Mouse (Mus musculus): Measurements from ENCODE around the gene Pla2g4c. TPM values are rescaled to one million over a fixed set of nuclear protein-coding genes. Genes with fewer than 3 reads are reported as not detected.

Pla2g4c gene
- polyA plus RNA-seq, 1 experiment, result not detected

DNA sequence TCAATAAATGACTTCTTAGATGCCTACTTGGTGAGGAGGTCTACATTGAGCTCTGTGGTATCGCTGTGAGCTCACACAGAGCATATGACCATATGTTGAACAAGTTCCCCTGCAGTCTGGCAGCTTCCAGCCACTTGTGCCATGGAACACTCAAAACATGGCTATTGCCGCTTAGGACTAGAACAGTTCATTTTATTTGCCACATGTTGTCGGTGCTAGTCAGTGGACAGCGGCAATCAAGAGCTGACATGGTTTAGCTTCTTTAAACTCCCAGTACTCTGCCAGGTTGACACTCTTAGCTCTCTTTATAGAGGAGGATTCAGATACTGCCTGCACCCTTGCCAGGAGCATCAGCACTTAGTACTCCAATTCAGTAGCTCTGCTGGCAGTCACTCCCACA lies 13.1 kb upstream of the Pla2g4c start:
- 96% methylated on average over 4 of the region's 4 CpGs for WGBS
- H3K27ac ChIP-seq (ENCODE audit: insufficient read depth, low read depth, low read length), result no peak overlapping the region
- TF ChIP-seq CTCF (IDR thresholded peaks at IDR 0.05; ENCODE audit: insufficient read depth, low read depth, low read length) (no peak), POLR2A (IDR thresholded peaks at IDR 0.05; ENCODE audit: insufficient read depth, low read depth, low read length) (no peak)

DNA sequence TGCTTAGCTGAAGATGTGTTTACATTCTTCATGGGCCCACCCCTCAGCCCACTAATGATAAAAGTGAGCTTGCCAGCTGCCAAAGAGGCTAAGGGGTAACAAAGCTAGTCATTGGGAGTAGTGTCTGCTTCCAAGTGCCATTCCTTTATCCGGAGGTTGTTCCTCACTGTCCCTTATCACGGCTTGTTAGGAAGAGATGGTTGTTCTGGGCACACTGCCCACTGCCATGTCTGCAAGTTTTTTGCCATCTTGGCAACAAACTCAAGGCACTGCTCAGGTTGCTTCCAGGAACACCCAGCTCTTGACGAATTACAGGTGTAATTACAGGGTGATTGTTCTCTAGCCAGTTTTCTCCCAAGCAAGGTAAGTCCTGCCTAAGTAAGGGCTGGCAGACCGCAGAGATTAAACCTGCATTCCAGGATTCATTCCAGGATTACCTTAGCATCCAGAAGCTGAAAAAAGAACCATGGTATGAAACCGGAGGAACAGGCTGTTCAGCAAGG lies 10.3 kb upstream of the Pla2g4c start:
- Histone ChIP-seq H3K27ac (ENCODE audit: insufficient read depth, low read depth, low read length) (no peak overlapping the region), H3K4me3 (ENCODE audit: insufficient read depth, low read depth, low read length) (no peak overlapping the region), H3K4me1 (ENCODE audit: control insufficient read depth, insufficient read depth, low read length) (no peaks in the 10 kb centered on the region)
- TF ChIP-seq CTCF (IDR thresholded peaks at IDR 0.05; ENCODE audit: insufficient read depth, low read depth, low read length), result no peak
- TF ChIP-seq POLR2A (IDR thresholded peaks at IDR 0.05; ENCODE audit: insufficient read depth, low read depth, low read length), result no peak
- 52% methylated on average over 5 of the region's 5 CpGs for WGBS

More for the DNA sequence above, 13.1 kb upstream of the Pla2g4c start:
- Histone ChIP-seq H3K4me3 (ENCODE audit: insufficient read depth, low read depth, low read length) (no peak overlapping the region), H3K4me1 (ENCODE audit: control insufficient read depth, insufficient read depth, low read length) (no peaks in the 10 kb centered on the region)

DNA sequence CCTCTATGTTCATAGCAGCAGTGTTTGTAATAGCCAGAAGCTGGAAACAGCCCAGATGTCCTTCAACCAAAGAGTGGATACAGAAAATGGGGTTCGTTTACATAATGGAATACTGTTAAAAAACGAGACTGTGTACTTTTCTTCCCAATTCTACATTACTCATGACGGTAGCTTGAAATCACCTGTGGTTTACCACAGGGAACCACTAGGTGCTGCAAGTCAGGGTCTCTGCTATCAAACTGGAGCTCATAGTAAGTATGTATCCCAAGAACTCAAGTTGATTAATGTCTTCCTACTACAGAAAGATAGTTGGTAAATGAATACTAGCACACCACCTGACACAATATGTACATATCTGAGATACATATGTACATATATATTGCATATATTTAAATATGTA lies 3.0 kb upstream of the Pla2g4c start:
- WGBS, result 84% methylated on average over 3 of the region's 3 CpGs
- Histone ChIP-seq H3K27ac (ENCODE audit: insufficient read depth, low read depth, low read length) (no peak overlapping the region), H3K4me1 (ENCODE audit: control insufficient read depth, insufficient read depth, low read length) (no peaks in the 10 kb centered on the region), H3K4me3 (ENCODE audit: insufficient read depth, low read depth, low read length) (no peak overlapping the region)
- TF ChIP-seq CTCF (IDR thresholded peaks at IDR 0.05; ENCODE audit: insufficient read depth, low read depth, low read length) (no peak), POLR2A (IDR thresholded peaks at IDR 0.05; ENCODE audit: insufficient read depth, low read depth, low read length) (no peak)

DNA sequence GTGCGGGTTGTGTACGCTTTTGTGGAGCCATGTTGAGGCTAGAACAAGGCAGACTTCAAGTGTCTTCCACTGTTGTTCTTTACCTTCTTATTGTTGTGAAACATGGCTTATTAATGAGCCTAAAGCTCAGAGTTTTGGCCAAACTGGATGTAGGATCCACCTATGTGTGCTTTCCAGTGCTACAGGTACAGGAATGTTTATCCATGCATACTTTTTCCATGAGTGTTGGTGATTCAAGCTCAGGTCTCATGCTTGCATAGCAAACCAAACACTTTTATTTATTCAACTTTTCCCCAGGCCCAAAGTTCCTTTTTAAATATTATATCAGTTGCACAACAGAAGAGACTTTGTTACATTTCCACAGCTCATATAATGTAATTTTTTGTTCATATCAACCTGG lies 6.1 kb downstream of the Pla2g4c start:
- no peak for TF ChIP-seq CTCF (IDR thresholded peaks at IDR 0.05; ENCODE audit: insufficient read depth, low read depth, low read length)
- TF ChIP-seq POLR2A (IDR thresholded peaks at IDR 0.05; ENCODE audit: insufficient read depth, low read depth, low read length), result no peak
- no peak overlapping the region for H3K4me3 ChIP-seq (ENCODE audit: insufficient read depth, low read depth, low read length)
- H3K27ac ChIP-seq (ENCODE audit: insufficient read depth, low read depth, low read length), result no peak overlapping the region
- no peaks in the 10 kb centered on the region for H3K4me1 ChIP-seq (ENCODE audit: control insufficient read depth, insufficient read depth, low read length)
- 98% methylated on average over 2 of the region's 2 CpGs for WGBS

DNA sequence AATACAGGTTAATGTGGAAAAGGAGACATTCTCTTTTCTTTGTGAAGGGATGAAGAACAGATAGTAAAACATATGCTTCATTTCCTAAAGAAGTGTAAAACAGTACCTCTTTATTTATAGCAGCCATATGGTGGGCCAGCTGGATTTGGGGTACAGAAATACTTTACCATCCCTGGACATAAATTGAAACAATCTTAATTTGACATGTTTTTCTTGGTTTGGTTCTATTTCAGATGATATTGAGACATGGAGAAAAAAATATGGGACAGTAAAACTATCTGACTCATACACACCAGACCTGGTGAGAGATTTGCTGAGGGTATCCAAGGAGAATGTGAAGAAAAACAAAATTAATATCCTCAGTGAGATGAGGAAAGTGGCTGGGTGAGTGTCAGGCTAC lies 31.5 kb downstream of the Pla2g4c start:
- no peak overlapping the region for H3K4me3 ChIP-seq (ENCODE audit: insufficient read depth, low read depth, low read length)
- H3K27ac ChIP-seq (ENCODE audit: insufficient read depth, low read depth, low read length), result no peak overlapping the region
- H3K4me1 ChIP-seq (ENCODE audit: control insufficient read depth, insufficient read depth, low read length), result no peaks in the 10 kb centered on the region
- no peak for TF ChIP-seq CTCF (IDR thresholded peaks at IDR 0.05; ENCODE audit: insufficient read depth, low read depth, low read length)
- no peak for TF ChIP-seq POLR2A (IDR thresholded peaks at IDR 0.05; ENCODE audit: insufficient read depth, low read depth, low read length)

DNA sequence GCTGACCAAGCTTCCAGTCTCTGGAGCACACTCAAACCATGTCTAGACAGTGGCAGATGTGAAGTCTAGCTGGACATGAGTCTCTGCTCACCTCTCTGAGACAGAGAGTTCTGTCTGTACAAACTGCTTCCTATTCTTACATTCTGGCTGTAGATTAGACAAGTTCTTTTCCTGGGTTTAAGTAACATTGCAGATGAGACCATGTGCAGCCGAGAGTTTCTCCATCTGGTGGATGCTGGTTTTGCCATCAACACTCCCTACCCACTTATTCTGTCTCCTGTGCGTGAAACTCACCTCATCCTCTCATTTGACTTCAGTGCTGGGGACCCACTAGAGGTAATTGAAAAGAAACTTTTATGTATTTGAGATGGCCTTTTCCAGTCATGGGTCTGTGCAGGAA lies 56.1 kb downstream of the Pla2g4c start:
- Histone ChIP-seq H3K4me3 (ENCODE audit: insufficient read depth, low read depth, low read length) (no peak overlapping the region), H3K4me1 (ENCODE audit: control insufficient read depth, insufficient read depth, low read length) (no peaks in the 10 kb centered on the region), H3K27ac (ENCODE audit: insufficient read depth, low read depth, low read length) (no peak overlapping the region)
- WGBS, result 90% methylated on average over 2 of the region's 2 CpGs
- TF ChIP-seq POLR2A (IDR thresholded peaks at IDR 0.05; ENCODE audit: insufficient read depth, low read depth, low read length), result no peak
- no peak for TF ChIP-seq CTCF (IDR thresholded peaks at IDR 0.05; ENCODE audit: insufficient read depth, low read depth, low read length)

DNA sequence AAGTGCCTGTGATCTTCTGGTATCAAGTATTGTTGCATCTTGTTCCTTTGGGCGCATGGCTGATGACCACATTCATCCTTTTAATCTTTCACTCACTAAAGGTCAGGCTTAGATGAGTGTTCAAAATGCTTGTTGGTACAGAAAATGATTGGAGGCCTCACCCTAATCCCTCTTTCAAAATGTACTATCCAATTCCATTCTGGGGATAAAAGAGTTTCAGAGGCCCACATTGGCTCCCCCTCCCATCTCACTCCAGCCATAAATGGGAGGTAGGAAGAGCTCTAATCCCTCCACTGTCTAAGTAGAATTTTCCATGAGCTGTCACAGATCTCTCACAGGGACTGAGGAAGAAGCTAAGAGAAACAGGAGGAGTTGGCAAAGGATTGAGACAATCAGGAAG lies 73.4 kb downstream of the Pla2g4c start, which contains the start of gene Cabp5:
Gene Cabp5, plus strand, starts transcription at position 301 of the 400 bp plus-strand sequence.
- Histone ChIP-seq H3K4me3 (ENCODE audit: insufficient read depth, low read depth, low read length) (no peak within 1 kb of the TSS), H3K27ac (ENCODE audit: insufficient read depth, low read depth, low read length) (no peak within 1 kb of the TSS), H3K4me1 (ENCODE audit: control insufficient read depth, insufficient read depth, low read length) (no peaks in the 10 kb centered on the region)
- WGBS, result 88% methylated on average over 1 of the region's 1 CpGs
- TF ChIP-seq POLR2A (IDR thresholded peaks at IDR 0.05; ENCODE audit: insufficient read depth, low read depth, low read length), result no peak
- no peak for TF ChIP-seq CTCF (IDR thresholded peaks at IDR 0.05; ENCODE audit: insufficient read depth, low read depth, low read length)

Other genes with a start within 250 kb of the Pla2g4c start
- not detected in 2 replicates for gene Vmn1r85, start 229.5 kb upstream of the Pla2g4c start, polyA plus RNA-seq (2012; ENCODE audit: insufficient read depth, insufficient read length, low replicate concordance, missing spikeins)
- not detected in 2 replicates for gene Vmn1r86, start 204.7 kb upstream of the Pla2g4c start, polyA plus RNA-seq (2012; ENCODE audit: insufficient read depth, insufficient read length, low replicate concordance, missing spikeins)
- gene Vmn1r87, start 184.5 kb upstream of the Pla2g4c start, polyA plus RNA-seq (2012; ENCODE audit: insufficient read depth, insufficient read length, low replicate concordance, missing spikeins), result not detected in 2 replicates
- gene Vmn1r88, start 165.1 kb upstream of the Pla2g4c start, polyA plus RNA-seq (2012; ENCODE audit: insufficient read depth, insufficient read length, low replicate concordance, missing spikeins), result not detected in 2 replicates
- gene Vmn1r89, start 111.6 kb upstream of the Pla2g4c start, polyA plus RNA-seq (2012; ENCODE audit: insufficient read depth, insufficient read length, low replicate concordance, missing spikeins), result not detected in 2 replicates
- gene Lig1, start 47.4 kb upstream of the Pla2g4c start, polyA plus RNA-seq (2012; ENCODE audit: insufficient read depth, insufficient read length, low replicate concordance, missing spikeins), result not detected in 2 replicates
- not detected in 2 replicates for gene Zswim9, start 45.9 kb upstream of the Pla2g4c start, polyA plus RNA-seq (2012; ENCODE audit: insufficient read depth, insufficient read length, low replicate concordance, missing spikeins)
- gene Cabp5, start 73.5 kb downstream of the Pla2g4c start, polyA plus RNA-seq (2012; ENCODE audit: insufficient read depth, insufficient read length, low replicate concordance, missing spikeins), result not detected in 2 replicates
- gene Bsph1, start 126.2 kb downstream of the Pla2g4c start, polyA plus RNA-seq (2012; ENCODE audit: insufficient read depth, insufficient read length, low replicate concordance, missing spikeins), result not detected in 2 replicates
- not detected in 2 replicates for gene Bsph2, start 246.4 kb downstream of the Pla2g4c start, polyA plus RNA-seq (2012; ENCODE audit: insufficient read depth, insufficient read length, low replicate concordance, missing spikeins)

All from olfactory bulb, adult 2 months (tissue).